Mouse (Mus musculus) forebrain, embryonic 14.5 days (tissue): ENCODE measurements around the gene Lrrc32. TPM values are rescaled to one million over a fixed set of nuclear protein-coding genes. Genes with fewer than 3 reads are reported as not detected.

ENCODE experiments used
- ATAC-seq: fragments of 200-750 bp; cut with Nextera tagmentation; 2 replicates; pipeline ENCODE4 v1.8.0; 2017; ENCODE audit warnings: mild to moderate bottlenecking, moderate library complexity
- DNase-seq: peaks from one replicate; pipeline ENCODE4 v3.0.0-alpha.2; 2015; ENCODE audit warnings: low spot score
- H3K27ac ChIP-seq: fragments of 300-500 bp; sonication (generic); 2 replicates; pipeline ENCODE4 v1.5.1; 2014; ENCODE audit warnings: low read depth, mild to moderate bottlenecking, control low read depth, low read length, moderate library complexity
- H3K27me3 ChIP-seq: fragments of 300-500 bp; sonication (generic); replicated peaks from 2 replicates; pipeline ENCODE4 v1.6.1; 2014; ENCODE audit warnings: low read length, control low read depth, mixed read lengths; ENCODE audit not compliant: control insufficient read depth, insufficient read depth
- H3K36me3 ChIP-seq: fragments of 300-500 bp; sonication (generic); 2 replicates; pipeline ENCODE4 v1.6.1; 2014; ENCODE audit warnings: low read length, control low read depth; ENCODE audit not compliant: control insufficient read depth, insufficient read depth
- H3K4me1 ChIP-seq: fragments of 300-500 bp; sonication (generic); 2 replicates; pipeline ENCODE4 v1.6.1; 2014; ENCODE audit warnings: antibody characterized with exemption, low read length, control low read depth; ENCODE audit not compliant: control insufficient read depth, insufficient read depth
- H3K4me2 ChIP-seq: fragments of 300-500 bp; sonication (generic); 2 replicates; pipeline ENCODE4 v1.6.1; 2014; ENCODE audit warnings: mild to moderate bottlenecking, control low read depth, low read length
- H3K4me3 ChIP-seq: fragments of 300-500 bp; sonication (generic); 2 replicates; pipeline ENCODE4 v1.5.1; 2014; ENCODE audit warnings: low read depth, low read length, control low read depth
- H3K9ac ChIP-seq: fragments of 300-500 bp; sonication (generic); 2 replicates; pipeline ENCODE4 v1.6.1; 2014; ENCODE audit warnings: mild to moderate bottlenecking, low read length, control low read depth, moderate library complexity
- H3K9me3 ChIP-seq: fragments of 300-500 bp; sonication (generic); replicated peaks from 2 replicates; pipeline ENCODE4 v1.6.1; 2016; ENCODE audit warnings: low read length, control low read depth, mixed read lengths; ENCODE audit not compliant: control insufficient read depth
- WGBS: fragments of 180-500 bp; shearing (Covaris S2); extraction: QIAGEN DNeasy Blood & Tissue Kit; methylation state at CpG from one replicate; pipeline ENCODE4 v1.1.7; 2014; 5-methylcytosine and 5-hydroxymethylcytosine counted together
- polyA plus RNA-seq: library from polyadenylated mRNA; unstranded; fragments of >200 nt; fragmentation: Nextera tagmentation; extraction: Ambion mirVana; gene quantifications from 2 replicates; pipeline ENCODE4 v1.2.1, GENCODE M21; 2014

Lrrc32 gene
- polyA plus RNA-seq, 1 experiment from 2014 or later: 2.3 TPM

DNA sequence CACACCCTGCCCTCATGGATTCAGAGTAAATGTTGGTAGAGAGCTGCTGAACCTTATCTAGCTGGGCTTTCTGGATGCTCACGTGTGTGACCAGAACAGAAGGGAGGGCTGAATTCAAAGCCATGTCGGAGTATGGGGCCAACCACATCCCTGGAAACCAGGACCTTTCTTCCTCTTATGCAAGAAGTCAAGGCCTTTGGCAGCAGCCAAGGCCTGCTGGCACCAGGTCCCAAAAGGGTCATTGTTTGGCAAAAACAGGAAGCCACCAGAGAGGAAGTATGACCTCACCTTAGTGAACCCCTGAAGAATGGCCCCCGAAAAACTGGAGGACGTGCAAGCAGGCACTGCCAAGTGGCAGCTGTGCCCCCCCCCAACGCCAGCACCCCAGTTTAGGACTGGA lies 33.5 kb downstream of the Lrrc32 start:
- 83% methylated on average over 5 of the region's 5 CpGs for WGBS
- no peaks in the 10 kb centered on the region for H3K36me3 ChIP-seq
- no peak overlapping the region for H3K27ac ChIP-seq
- no peaks in the 10 kb centered on the region for H3K9me3 ChIP-seq
- no peaks in the 10 kb centered on the region for H3K27me3 ChIP-seq
- DNase-seq (no peak), ATAC-seq (no peak)
- no peak overlapping the region for H3K4me2 ChIP-seq
- H3K4me3 ChIP-seq: no peak overlapping the region
- H3K4me1 ChIP-seq: peaks cover 15% of the 10 kb centered on the region
- H3K9ac ChIP-seq: no peak overlapping the region

DNA sequence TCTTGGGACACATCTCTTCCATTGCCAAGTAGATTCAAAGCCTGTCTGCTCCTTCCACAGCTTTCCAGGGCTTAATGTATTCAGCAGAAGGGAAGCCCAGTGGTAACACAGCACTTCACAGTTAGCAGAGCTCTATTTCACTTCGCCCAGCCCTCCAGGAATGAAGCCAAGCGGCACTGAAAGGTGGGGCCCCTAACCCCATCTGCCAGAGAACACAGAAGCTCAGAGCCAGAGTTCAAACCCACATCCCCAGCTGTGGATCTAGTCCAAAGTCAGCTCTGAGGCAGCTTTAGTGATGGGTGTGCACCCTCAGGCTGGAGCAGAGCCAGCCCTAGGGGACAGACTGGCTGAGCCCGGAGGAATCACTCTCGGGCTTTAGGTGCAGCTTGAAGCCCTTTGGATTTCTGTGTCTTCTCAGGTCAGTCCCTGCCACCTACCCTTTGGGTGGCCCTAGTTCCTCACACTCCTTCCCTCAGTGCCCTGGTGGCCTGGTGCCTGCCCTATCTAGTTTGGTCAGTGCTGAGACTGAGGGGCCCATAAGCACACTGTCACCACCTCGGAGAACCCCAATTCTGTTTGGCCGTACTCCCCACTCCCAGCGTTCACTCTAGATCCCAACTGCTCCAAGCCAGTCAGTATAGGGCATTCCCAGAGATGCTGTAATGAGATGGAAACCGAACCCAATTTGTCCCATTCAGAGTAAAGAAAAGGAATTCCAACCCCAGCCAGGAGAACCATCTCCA lies 34.2 kb downstream of the Lrrc32 start:
- H3K9ac ChIP-seq: no peak overlapping the region
- DNase-seq (peak; percentile 28), ATAC-seq (peak; percentile 42; the same call in 1 of the 2 replicates)
- H3K27ac ChIP-seq: peak overlapping the region; percentile 29; the same call in 1 of the 2 replicates
- WGBS: 70% methylated on average over 8 of the region's 8 CpGs
- H3K9me3 ChIP-seq: no peaks in the 10 kb centered on the region
- peaks cover 15% of the 10 kb centered on the region for H3K4me1 ChIP-seq
- H3K4me3 ChIP-seq: no peak overlapping the region
- H3K27me3 ChIP-seq: no peaks in the 10 kb centered on the region
- H3K36me3 ChIP-seq: no peaks in the 10 kb centered on the region
- H3K4me2 ChIP-seq: no peak overlapping the region

DNA sequence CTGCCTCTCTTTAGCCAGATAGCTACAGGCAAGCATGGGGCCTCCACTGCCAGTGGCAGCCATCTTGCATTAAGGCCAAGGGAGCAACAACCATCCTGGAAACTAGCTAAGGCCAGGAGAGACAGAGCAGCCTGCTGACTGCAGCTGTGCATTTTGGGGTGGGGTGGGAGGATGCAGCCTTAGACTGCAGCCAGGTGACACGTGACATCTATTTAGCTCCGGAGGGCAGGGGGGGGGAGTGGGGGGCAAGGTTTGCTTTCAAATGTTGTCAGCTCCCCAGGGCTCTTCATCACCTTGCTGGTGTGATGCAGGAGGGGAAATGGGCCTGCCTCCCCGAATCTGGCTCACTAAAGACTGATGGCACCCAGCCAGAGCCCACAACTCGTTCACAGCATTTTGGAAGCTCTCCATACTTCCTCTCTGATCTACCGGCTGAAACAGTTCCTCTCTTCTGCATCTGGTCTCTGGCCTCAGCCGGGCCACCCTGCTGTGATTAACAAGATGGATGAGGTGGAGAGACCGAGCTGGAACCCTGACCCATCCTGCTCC lies 34.8 kb downstream of the Lrrc32 start:
- no peak overlapping the region for H3K9ac ChIP-seq
- ATAC-seq: peak; percentile 68; the same call in 1 of the 2 replicates

GRCm38 (mm10) chr7:98524401-98524800 lies 35.3 kb downstream of the Lrrc32 start:
- Histone ChIP-seq H3K27me3 (no peaks in the 10 kb centered on the region), H3K4me3 (no peak overlapping the region), H3K9me3 (no peaks in the 10 kb centered on the region), H3K27ac (no peak overlapping the region; the same call in 1 of the 2 replicates), H3K36me3 (no peaks in the 10 kb centered on the region), H3K9ac (no peak overlapping the region), H3K4me2 (no peak overlapping the region), H3K4me1 (peaks cover 15% of the 10 kb centered on the region)
- DNase-seq (no peak), ATAC-seq (no peak)
- whole genome bisulfite sequencing: 29% methylated on average over 6 of the region's 6 CpGs

More for the DNA sequence above, 34.8 kb downstream of the Lrrc32 start:
- no peaks in the 10 kb centered on the region for H3K27me3 ChIP-seq
- 3% methylated on average over 7 of the region's 7 CpGs for WGBS
- no peak overlapping the region for H3K4me3 ChIP-seq
- H3K9me3 ChIP-seq: no peaks in the 10 kb centered on the region
- no peak overlapping the region for H3K4me2 ChIP-seq
- peaks cover 15% of the 10 kb centered on the region for H3K4me1 ChIP-seq
- H3K27ac ChIP-seq: peak overlapping the region; percentile 29; the same call in 1 of the 2 replicates
- H3K36me3 ChIP-seq: no peaks in the 10 kb centered on the region
- peak; percentile 87 for DNase-seq

- Histone ChIP-seq H3K27ac (no peak overlapping the region), H3K27me3 (no peaks in the 10 kb centered on the region), H3K9ac (no peak overlapping the region), H3K4me1 (peaks cover 15% of the 10 kb centered on the region), H3K4me3 (no peak overlapping the region), H3K4me2 (no peak overlapping the region), H3K9me3 (no peaks in the 10 kb centered on the region), H3K36me3 (no peaks in the 10 kb centered on the region)
- 91% methylated on average over 6 of the region's 6 CpGs for WGBS
- no peak for DNase-seq
- ATAC-seq: no peak
Measured at GRCm38 (mm10) chr7:98524869-98525699, 36.0 kb downstream of the Lrrc32 start.

GRCm38 (mm10) chr7:98527085-98527484 lies 38.0 kb downstream of the Lrrc32 start:
- Histone ChIP-seq H3K9ac (no peak overlapping the region), H3K36me3 (no peaks in the 10 kb centered on the region), H3K27ac (no peak overlapping the region), H3K4me3 (no peak overlapping the region), H3K9me3 (no peaks in the 10 kb centered on the region), H3K4me1 (peaks cover 15% of the 10 kb centered on the region), H3K27me3 (no peaks in the 10 kb centered on the region), H3K4me2 (no peak overlapping the region)
- ATAC-seq (no peak), DNase-seq (no peak)
- 92% methylated on average over 3 of the region's 3 CpGs for WGBS

GRCm38 (mm10) chr7:98531612-98532011 lies 42.5 kb downstream of the Lrrc32 start:
- WGBS: 77% methylated on average over 7 of the region's 7 CpGs
- Histone ChIP-seq H3K4me2 (no peak overlapping the region), H3K27me3 (no peaks in the 10 kb centered on the region), H3K9me3 (no peaks in the 10 kb centered on the region), H3K4me3 (no peak overlapping the region), H3K9ac (no peak overlapping the region), H3K4me1 (no peaks in the 10 kb centered on the region), H3K36me3 (no peaks in the 10 kb centered on the region), H3K27ac (no peak overlapping the region)
- DNase-seq (no peak), ATAC-seq (no peak)

DNA sequence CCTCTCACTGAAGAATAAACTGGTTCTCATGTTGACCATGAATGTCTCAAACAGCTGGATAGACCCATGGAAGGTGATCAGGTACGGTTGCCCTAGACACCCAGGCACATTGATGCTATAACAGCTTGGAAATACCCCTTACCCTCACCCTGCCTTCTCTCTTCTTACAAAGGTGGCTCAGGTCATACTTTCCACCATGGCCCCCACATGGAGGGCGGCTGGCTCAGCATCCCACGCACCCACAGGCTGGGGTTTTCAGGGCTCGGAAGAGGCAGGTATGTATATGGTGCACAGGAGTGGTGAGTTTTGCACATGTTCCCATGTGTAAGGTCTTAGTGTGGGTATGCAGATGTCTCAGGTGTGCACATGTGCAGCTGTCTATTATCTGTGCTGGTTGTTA lies 43.9 kb downstream of the Lrrc32 start:
- Histone ChIP-seq H3K9ac (no peak overlapping the region), H3K36me3 (no peaks in the 10 kb centered on the region), H3K4me3 (no peak overlapping the region), H3K27ac (no peak overlapping the region), H3K4me1 (peaks cover 6% of the 10 kb centered on the region), H3K4me2 (no peak overlapping the region), H3K9me3 (no peaks in the 10 kb centered on the region), H3K27me3 (no peaks in the 10 kb centered on the region)
- ATAC-seq (no peak), DNase-seq (no peak)
- 94% methylated on average over 4 of the region's 4 CpGs for WGBS
